Mouse (Mus musculus) heart, adult 2 months (tissue): ENCODE measurements around the gene Asf1b. TPM values are rescaled to one million over a fixed set of nuclear protein-coding genes. Genes with fewer than 3 reads are reported as not detected.

Experiments used
- DNase-seq, 2 experiments: peaks; one replicate each; pipeline ENCODE4 v3.0.0; 2021
- H3K27ac ChIP-seq: fragments of 200-600 bp; 2 replicates; pipeline ENCODE4 v1.8.1; 2022
- H3K27me3 ChIP-seq: fragments of 200-500 bp; 2 replicates; pipeline ENCODE4 v1.6.1; 2012; ENCODE audit warnings: mild to moderate bottlenecking, low read length, inconsistent platforms, mixed read lengths; ENCODE audit not compliant: control insufficient read depth, insufficient read depth
- H3K36me3 ChIP-seq: fragments of 200-500 bp; 2 replicates; pipeline ENCODE4 v1.6.1; 2012; ENCODE audit warnings: low read length, inconsistent platforms; ENCODE audit not compliant: control insufficient read depth, insufficient read depth
- H3K4me1 ChIP-seq: fragments of 200-500 bp; 2 replicates; pipeline ENCODE4 v1.6.1; 2011; ENCODE audit warnings: low read length; ENCODE audit not compliant: control insufficient read depth, insufficient read depth
- H3K4me3 ChIP-seq: fragments of 200-600 bp; 2 replicates; pipeline ENCODE4 v1.8.1; 2022
- H3K79me2 ChIP-seq: fragments of 200-500 bp; replicated peaks from 2 replicates; pipeline ENCODE4 v1.6.1; 2012; ENCODE audit warnings: mild to moderate bottlenecking, inconsistent platforms, low read length, moderate library complexity, mixed read lengths; ENCODE audit not compliant: control insufficient read depth, insufficient read depth
- H3K9ac ChIP-seq: fragments of 200-500 bp; 2 replicates; pipeline ENCODE4 v1.6.1; 2012; ENCODE audit warnings: low read depth, mild to moderate bottlenecking, control low read depth, inconsistent platforms, low read length, mixed read lengths
- CTCF ChIP-seq: fragments of 200-600 bp; IDR thresholded peaks from 2 replicates; pipeline ENCODE4 v1.8.1; 2022; ENCODE audit warnings: antibody characterized with exemption, mild to moderate bottlenecking, moderate library complexity
- EP300 ChIP-seq: fragments of 200-500 bp; IDR thresholded peaks from 2 replicates; pipeline ENCODE4 v1.6.1; 2011; ENCODE audit warnings: low read depth, low read length, control low read depth; ENCODE audit not compliant: insufficient read depth
- POLR2A ChIP-seq: fragments of 200-500 bp; IDR thresholded peaks from 2 replicates; pipeline ENCODE4 v1.6.1; 2011; ENCODE audit warnings: mild to moderate bottlenecking, low read depth, low read length, control low read depth; ENCODE audit not compliant: insufficient read depth
- whole genome bisulfite sequencing: fragments of 180-500 bp; shearing (Covaris S2); methylation state at CpG from one replicate; pipeline ENCODE4 v1.1.7; 2018; 5-methylcytosine and 5-hydroxymethylcytosine counted together
- intact Hi-C: fragments of 180-260 bp; cut with DNase I; formaldehyde crosslinking; loops from one replicate; pipeline ENCODE4 v1.15.1; 2025
- polyA plus RNA-seq: library from polyadenylated mRNA; depleted of rRNA; stranded (reverse); fragments of >200 nt; gene quantifications from 2 replicates; pipeline ENCODE4 v1.2.3, GENCODE M21; 2012
- total RNA-seq, 2 experiments: library from RNA; stranded (reverse); gene quantifications; 2 replicates each; pipeline ENCODE4 v1.2.3; 2021

Gene Asf1b
- total and polyA plus RNA-seq, 3 experiments: 1.7 to 2.2 (median 1.8) TPM

DNA sequence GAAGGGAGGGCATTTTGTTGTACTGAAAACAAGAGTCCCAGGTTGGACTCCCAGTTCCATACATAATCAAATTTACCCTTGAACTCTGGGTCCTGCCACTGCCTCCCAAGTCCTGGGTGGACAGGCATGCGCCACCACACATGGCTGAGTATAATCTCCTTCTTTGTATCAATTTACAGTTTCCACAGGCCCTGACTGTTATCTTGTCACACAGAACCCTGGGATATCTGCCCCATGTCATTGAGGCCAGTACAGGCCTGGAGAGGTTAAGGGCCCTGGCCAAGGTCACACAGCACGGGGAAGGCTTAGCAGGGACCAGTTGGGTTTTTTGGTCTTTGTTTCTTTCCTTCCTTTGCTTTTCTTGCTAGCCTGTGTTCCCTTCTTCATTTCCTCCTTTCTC, 37.2 kb downstream of the Asf1b start:
- Histone ChIP-seq H3K79me2 (no peaks in the 10 kb centered on the region), H3K36me3 (no peaks in the 10 kb centered on the region), H3K27me3 (no peaks in the 10 kb centered on the region), H3K4me1 (no peaks in the 10 kb centered on the region), H3K27ac (no peak overlapping the region), H3K4me3 (no peak overlapping the region), H3K9ac (no peak overlapping the region)
- TF ChIP-seq POLR2A (no peak), CTCF (no peak), EP300 (no peak)
- 78% methylated on average over 2 of the region's 2 CpGs for WGBS
- intact Hi-C loops: no loop called here
- no peak for DNase-seq

GRCm38 (mm10) chr8:83994030-83994429, 38.7 kb downstream of the Asf1b start:
- no peak for TF ChIP-seq CTCF
- TF ChIP-seq EP300: no peak
- no peak for TF ChIP-seq POLR2A
- no peak overlapping the region for H3K4me3 ChIP-seq
- no peaks in the 10 kb centered on the region for H3K79me2 ChIP-seq
- DNase-seq: no peak
- intact Hi-C loops: no loop called here
- H3K36me3 ChIP-seq: no peaks in the 10 kb centered on the region
- H3K27ac ChIP-seq: no peak overlapping the region
- WGBS: 67% methylated on average over 3 of the region's 3 CpGs
- no peaks in the 10 kb centered on the region for H3K27me3 ChIP-seq
- no peak overlapping the region for H3K9ac ChIP-seq
- peaks cover 3% of the 10 kb centered on the region for H3K4me1 ChIP-seq

GRCm38 (mm10) chr8:83995973-83996372, 40.7 kb downstream of the Asf1b start:
- Histone ChIP-seq H3K9ac (no peak overlapping the region), H3K36me3 (no peaks in the 10 kb centered on the region), H3K4me3 (peak overlapping the region; percentile 52), H3K27ac (peak overlapping the region; percentile 98; the same call in 1 of the 2 replicates), H3K79me2 (no peaks in the 10 kb centered on the region), H3K27me3 (no peaks in the 10 kb centered on the region), H3K4me1 (peaks cover 3% of the 10 kb centered on the region)
- TF ChIP-seq POLR2A (no peak), EP300 (no peak), CTCF (no peak)
- no peak for DNase-seq
- intact Hi-C loops: loop anchor here (2.0 to 5.0 kb wide), 2 partner anchors 21 to 254 kb away; partner anchors contain the start of gene Adgre5
- 38% methylated on average over 12 of the region's 12 CpGs for WGBS

- Histone ChIP-seq H3K36me3 (no peaks in the 10 kb centered on the region), H3K9ac (peak overlapping the region; percentile 88), H3K27ac (peak overlapping the region; percentile 98), H3K27me3 (no peaks in the 10 kb centered on the region), H3K4me1 (peaks cover 3% of the 10 kb centered on the region), H3K79me2 (no peaks in the 10 kb centered on the region), H3K4me3 (peak overlapping the region; percentile 80)
- peak; percentile 93 to 94 for DNase-seq
- TF ChIP-seq POLR2A (peak; percentile 76), EP300 (peak; percentile 37; the same call in 1 of the 2 replicates), CTCF (no peak)
- intact Hi-C loops: loop anchor here (2.0 to 5.0 kb wide), 2 partner anchors 22 to 255 kb away; partner anchors contain the start of gene Adgre5
- WGBS: under 1% methylated on average over 47 of the region's 103 CpGs
Measured at GRCm38 (mm10) chr8:83996567-83997505, 41.5 kb downstream of the Asf1b start.

DNA sequence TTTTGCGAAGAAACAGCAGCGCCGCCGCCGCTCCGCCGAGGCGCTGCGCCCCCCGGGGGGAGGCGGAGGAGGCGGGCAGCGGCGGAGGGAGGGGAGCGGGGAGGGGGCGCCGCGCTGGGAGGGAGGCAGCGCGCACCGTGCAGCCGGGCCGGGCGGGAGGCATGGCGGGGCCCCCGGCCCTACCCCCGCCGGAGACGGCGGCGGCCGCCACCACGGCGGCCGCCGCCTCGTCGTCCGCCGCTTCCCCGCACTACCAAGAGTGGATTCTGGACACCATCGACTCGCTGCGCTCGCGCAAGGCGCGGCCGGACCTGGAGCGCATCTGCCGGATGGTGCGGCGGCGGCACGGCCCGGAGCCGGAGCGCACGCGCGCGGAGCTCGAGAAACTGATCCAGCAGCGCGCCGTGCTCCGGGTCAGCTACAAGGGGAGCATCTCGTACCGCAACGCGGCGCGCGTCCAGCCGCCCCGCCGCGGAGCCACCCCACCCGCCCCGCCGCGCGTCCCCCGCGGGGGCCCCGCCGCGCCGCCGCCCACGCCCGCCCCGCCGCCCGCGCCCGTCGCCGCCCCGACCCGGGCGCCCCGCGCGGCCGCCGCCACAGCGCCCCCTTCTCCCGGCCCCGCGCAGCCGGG, 42.3 kb downstream of the Asf1b start, which contains the start of gene Samd1:
Samd1 (plus strand) TSS at position 162 of the 631 bp plus-strand sequence.
- H3K36me3 ChIP-seq: no peaks in the 10 kb centered on the region
- no peaks in the 10 kb centered on the region for H3K79me2 ChIP-seq
- peaks cover 3% of the 10 kb centered on the region for H3K4me1 ChIP-seq
- peak within 1 kb of the TSS; percentile 80 for H3K4me3 ChIP-seq
- WGBS: 14% methylated on average over 110 of the region's 112 CpGs
- peak; percentile 65 to 76 for DNase-seq
- TF ChIP-seq POLR2A (no peak), CTCF (no peak), EP300 (no peak)
- peak within 1 kb of the TSS; percentile 98 for H3K27ac ChIP-seq
- no peaks in the 10 kb centered on the region for H3K27me3 ChIP-seq
- intact Hi-C loops: loop anchor here (2.0 to 5.0 kb wide), 3 partner anchors 23 to 255 kb away; partner anchors contain the start of genes Adgre5, Asf1b and Gm10644
- H3K9ac ChIP-seq: peak within 1 kb of the TSS; percentile 91
